Mouse (Mus musculus) liver, adult (tissue): ENCODE results near the gene 2410137M14Rik.

Experiments
- GATA4 ChIP-seq: IDR thresholded peaks from 2 replicates; pipeline ENCODE4 v1.6.1; 2014; ENCODE audit warnings: mild to moderate bottlenecking, low read length; ENCODE audit not compliant: insufficient replicate concordance

Gene 2410137M14Rik

GRCm38 (mm10) chr17:36971172-36971850 is 9.7 kb downstream of the 2410137M14Rik start:
- no peak for TF ChIP-seq GATA4

GRCm38 (mm10) chr17:36970316-36970890 is 10.6 kb downstream of the 2410137M14Rik start:
- TF ChIP-seq GATA4, result no peak

- no peak for TF ChIP-seq GATA4
These were observed 14.2 kb downstream of the 2410137M14Rik start for GRCm38 (mm10) chr17:36966875-36967274.

GRCm38 (mm10) chr17:36961125-36961524 is 19.9 kb downstream of the 2410137M14Rik start:
- no peak for TF ChIP-seq GATA4

- TF ChIP-seq GATA4, result no peak
These were observed 22.2 kb downstream of the 2410137M14Rik start for GRCm38 (mm10) chr17:36958884-36959283.

- peak; percentile 71; the same call in 1 of the 2 replicates for TF ChIP-seq GATA4
These were observed 22.9 kb downstream of the 2410137M14Rik start, which contains the start of the genes Znrd1 and Znrd1as for GRCm38 (mm10) chr17:36957999-36958743. Gene Znrd1 (minus strand): TSS chr17:36958559. Gene Znrd1as (plus strand): TSS chr17:36958592.

- TF ChIP-seq GATA4, result no peak
These were observed 28.0 kb downstream of the 2410137M14Rik start for GRCm38 (mm10) chr17:36953062-36953461.

- TF ChIP-seq GATA4, result no peak
These were observed 28.4 kb downstream of the 2410137M14Rik start for GRCm38 (mm10) chr17:36952631-36953030.

- TF ChIP-seq GATA4, result no peak
These were observed 29.8 kb downstream of the 2410137M14Rik start, which contains the start of gene Ppp1r11 for GRCm38 (mm10) chr17:36950981-36951947. Gene Ppp1r11 (minus strand): TSS chr17:36951741.

- no peak for TF ChIP-seq GATA4
These were observed 31.8 kb downstream of the 2410137M14Rik start for GRCm38 (mm10) chr17:36949265-36949664.

- TF ChIP-seq GATA4, result no peak
These were observed 32.8 kb downstream of the 2410137M14Rik start for GRCm38 (mm10) chr17:36948286-36948685.

GRCm38 (mm10) chr17:36947051-36947819 is 33.8 kb downstream of the 2410137M14Rik start:
- no peak for TF ChIP-seq GATA4

- TF ChIP-seq GATA4, result no peak
These were observed 36.8 kb downstream of the 2410137M14Rik start for GRCm38 (mm10) chr17:36944121-36944775.
